Mouse (Mus musculus): ENCODE data around the gene Gda. TPM values are rescaled to one million over a fixed set of nuclear protein-coding genes. Genes with fewer than 3 reads are reported as not detected.

Gene Gda
- polyA plus RNA-seq, 1 experiment from 2014 or later: not detected

DNA sequence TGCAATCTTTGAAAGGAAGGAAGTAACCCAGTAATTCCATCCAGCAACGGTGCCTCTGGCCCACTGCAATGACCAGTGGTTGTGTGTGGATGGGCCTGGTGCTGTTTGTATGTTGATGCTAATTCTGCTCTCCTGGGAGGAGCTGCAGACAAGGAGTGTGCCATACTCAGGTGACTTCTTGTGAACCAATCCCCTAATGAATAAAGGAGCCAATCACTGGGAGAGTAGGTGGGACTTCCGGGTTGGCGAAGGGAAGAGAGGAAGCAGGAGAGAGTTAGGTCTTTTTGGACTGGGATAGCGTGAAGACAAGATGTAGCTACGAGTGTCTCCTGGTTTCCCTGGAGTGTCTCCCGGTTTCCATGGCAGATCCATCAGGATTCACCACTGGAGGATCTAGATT is 126.6 kb downstream of the Gda start:
- no peak for DNase-seq (ENCODE audit: extremely low spot score, low spot score)
- Histone ChIP-seq H3K4me3 (no peak overlapping the region), H3K27ac (no peak overlapping the region), H3K4me1 (no peaks in the 10 kb centered on the region), H3K27me3 (ENCODE audit: poor library complexity, severe bottlenecking) (no peaks in the 10 kb centered on the region), H3K9me3 (no peaks in the 10 kb centered on the region), H3K36me3 (replicated peaks) (no peaks in the 10 kb centered on the region)
- WGBS: 93% methylated on average over 6 of the region's 6 CpGs

Other genes with a start within 250 kb of the Gda start
- gene Zfand5, start 201.2 kb downstream of the Gda start, polyA plus RNA-seq (2016; fragmentation: Nextera tagmentation; extraction: Ambion mirVana): 78.8 and 85.0 TPM in 2 replicates
- 79.5 and 82.0 TPM in 2 replicates for gene 1110059E24Rik, start 179.5 kb upstream of the Gda start, polyA plus RNA-seq (2016; fragmentation: Nextera tagmentation; extraction: Ambion mirVana)
- 30.1 and 30.8 TPM in 2 replicates for gene Abhd17b, start 179.7 kb upstream of the Gda start, polyA plus RNA-seq (2016; fragmentation: Nextera tagmentation; extraction: Ambion mirVana)

All from forebrain, embryonic 10.5 days (tissue).